Mouse (Mus musculus) lung, postnatal 0 days (tissue): ENCODE data around the gene Prr22. TPM values are rescaled to one million over a fixed set of nuclear protein-coding genes. Genes with fewer than 3 reads are reported as not detected.

ENCODE experiments used
- ATAC-seq: fragments of 200-750 bp; cut with Nextera tagmentation; 2 replicates; pipeline ENCODE4 v1.8.0; 2017; ENCODE audit warnings: moderate library complexity
- DNase-seq: peaks from one replicate; pipeline ENCODE4 v3.0.0-alpha.2; 2016; ENCODE audit warnings: low spot score
- H3K27ac ChIP-seq: fragments of 300-500 bp; sonication (generic); 2 replicates; pipeline ENCODE4 v1.5.1; 2014; ENCODE audit warnings: antibody characterized with exemption, mild to moderate bottlenecking, low read length, mixed read lengths
- H3K27me3 ChIP-seq: fragments of 300-500 bp; sonication (generic); replicated peaks from 2 replicates; pipeline ENCODE4 v1.6.1; 2014; ENCODE audit warnings: low read length, mixed read lengths; ENCODE audit not compliant: insufficient read depth
- H3K36me3 ChIP-seq: fragments of 300-500 bp; sonication (generic); 2 replicates; pipeline ENCODE4 v1.6.1; 2014; ENCODE audit warnings: low read length, mixed read lengths; ENCODE audit not compliant: insufficient read depth
- H3K4me1 ChIP-seq: fragments of 300-500 bp; sonication (generic); 2 replicates; pipeline ENCODE4 v1.6.1; 2014; ENCODE audit warnings: antibody characterized with exemption, low read depth, low read length, mixed read lengths; ENCODE audit not compliant: insufficient read depth
- H3K4me2 ChIP-seq: fragments of 300-500 bp; sonication (generic); replicated peaks from 2 replicates; pipeline ENCODE4 v1.6.1; 2014; ENCODE audit warnings: low read depth, mild to moderate bottlenecking, low read length, moderate library complexity, mixed read lengths
- H3K4me3 ChIP-seq: fragments of 300-500 bp; sonication (generic); 2 replicates; pipeline ENCODE4 v1.5.1; 2014; ENCODE audit warnings: low read depth, low read length
- H3K9ac ChIP-seq: fragments of 300-500 bp; sonication (generic); replicated peaks from 2 replicates; pipeline ENCODE4 v1.6.1; 2014; ENCODE audit warnings: low read depth, mild to moderate bottlenecking
- H3K9me3 ChIP-seq: fragments of 300-500 bp; sonication (generic); 2 replicates; pipeline ENCODE4 v1.6.1; 2016; ENCODE audit warnings: low read length, mixed read lengths
- CTCF ChIP-seq: IDR thresholded peaks from 2 replicates; pipeline ENCODE4 v1.5.1; 2016; ENCODE audit warnings: antibody characterized with exemption, mild to moderate bottlenecking
- EP300 ChIP-seq: IDR thresholded peaks from 2 replicates; pipeline ENCODE4 v1.6.1; 2016; ENCODE audit warnings: antibody characterized with exemption, mild to moderate bottlenecking, control low read depth
- WGBS: fragments of 180-500 bp; shearing (Covaris S2); extraction: QIAGEN DNeasy Blood & Tissue Kit; methylation state at CpG from one replicate; pipeline ENCODE4 v1.1.7; 2014; 5-methylcytosine and 5-hydroxymethylcytosine counted together
- polyA plus RNA-seq: library from polyadenylated mRNA; unstranded; fragments of >200 nt; fragmentation: Nextera tagmentation; extraction: Ambion mirVana; gene quantifications from 2 replicates; pipeline ENCODE4 v1.2.1, GENCODE M21; 2015

Gene Prr22
- 0.23 and 0.33 TPM in 2 replicates for polyA plus RNA-seq

DNA sequence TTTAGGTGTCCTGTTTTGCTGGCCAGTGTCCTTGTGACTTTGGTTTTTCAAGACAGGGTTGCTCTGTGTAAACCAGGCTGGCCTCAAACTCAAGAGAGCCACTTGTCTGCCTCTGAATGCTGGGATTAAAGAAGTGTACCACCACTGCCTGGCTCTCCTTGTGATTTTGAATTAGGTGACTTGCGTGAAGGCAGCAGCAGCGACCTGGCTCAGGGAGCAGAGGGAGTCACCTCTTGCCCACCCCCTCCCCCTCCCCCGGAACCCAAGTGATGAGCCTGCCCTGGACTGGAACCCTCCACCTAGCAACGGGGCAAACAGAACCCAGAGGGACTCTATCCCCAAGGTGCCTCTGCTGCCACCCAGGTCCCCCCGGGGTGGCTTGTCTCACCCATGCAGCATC, at the start of gene Prr22:
TSS of gene Prr22 (plus strand) at position 301 of the 400 bp plus-strand sequence.
- Histone ChIP-seq H3K4me3 (no peak within 1 kb of the TSS), H3K27ac (no peak within 1 kb of the TSS), H3K9me3 (no peaks in the 10 kb centered on the region), H3K27me3 (no peaks in the 10 kb centered on the region), H3K4me2 (no peak within 1 kb of the TSS), H3K36me3 (no peaks in the 10 kb centered on the region; the same call in 1 of the 2 replicates), H3K9ac (no peak within 1 kb of the TSS), H3K4me1 (no peaks in the 10 kb centered on the region; the same call in 1 of the 2 replicates)
- ATAC-seq (no peak), DNase-seq (no peak)
- 81% methylated on average over 5 of the region's 5 CpGs for WGBS
- TF ChIP-seq CTCF (no peak), EP300 (no peak)

DNA sequence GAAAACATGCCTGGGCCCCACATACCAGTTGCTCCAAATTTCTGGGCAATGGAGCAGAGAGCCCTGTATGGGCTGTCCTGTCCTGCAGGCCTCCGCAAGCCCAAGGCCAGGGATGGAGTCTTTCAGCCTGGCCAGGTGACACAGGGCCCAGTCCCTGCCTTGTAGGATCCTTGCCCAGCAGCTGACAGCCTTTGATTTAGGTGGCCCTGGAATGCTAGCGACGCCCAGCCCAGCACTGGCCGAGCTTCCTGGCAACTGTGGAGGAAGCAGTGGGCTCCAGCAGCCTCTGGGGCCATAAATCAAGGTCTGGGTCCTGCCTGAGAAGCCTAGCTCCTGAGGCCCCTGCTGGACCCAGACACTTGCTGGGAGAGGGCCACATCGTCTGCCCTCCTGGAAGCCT, 47.6 kb upstream of the Prr22 start:
- Histone ChIP-seq H3K27me3 (no peaks in the 10 kb centered on the region), H3K36me3 (peaks cover 6% of the 10 kb centered on the region; the same call in 1 of the 2 replicates), H3K27ac (no peak overlapping the region), H3K9me3 (no peaks in the 10 kb centered on the region), H3K9ac (no peak overlapping the region), H3K4me3 (no peak overlapping the region), H3K4me2 (no peak overlapping the region), H3K4me1 (peaks cover 3% of the 10 kb centered on the region; the same call in 1 of the 2 replicates)
- TF ChIP-seq EP300, result no peak
- no peak for TF ChIP-seq CTCF
- no peak for DNase-seq
- WGBS, result 65% methylated on average over 5 of the region's 5 CpGs
- no peak for ATAC-seq

DNA sequence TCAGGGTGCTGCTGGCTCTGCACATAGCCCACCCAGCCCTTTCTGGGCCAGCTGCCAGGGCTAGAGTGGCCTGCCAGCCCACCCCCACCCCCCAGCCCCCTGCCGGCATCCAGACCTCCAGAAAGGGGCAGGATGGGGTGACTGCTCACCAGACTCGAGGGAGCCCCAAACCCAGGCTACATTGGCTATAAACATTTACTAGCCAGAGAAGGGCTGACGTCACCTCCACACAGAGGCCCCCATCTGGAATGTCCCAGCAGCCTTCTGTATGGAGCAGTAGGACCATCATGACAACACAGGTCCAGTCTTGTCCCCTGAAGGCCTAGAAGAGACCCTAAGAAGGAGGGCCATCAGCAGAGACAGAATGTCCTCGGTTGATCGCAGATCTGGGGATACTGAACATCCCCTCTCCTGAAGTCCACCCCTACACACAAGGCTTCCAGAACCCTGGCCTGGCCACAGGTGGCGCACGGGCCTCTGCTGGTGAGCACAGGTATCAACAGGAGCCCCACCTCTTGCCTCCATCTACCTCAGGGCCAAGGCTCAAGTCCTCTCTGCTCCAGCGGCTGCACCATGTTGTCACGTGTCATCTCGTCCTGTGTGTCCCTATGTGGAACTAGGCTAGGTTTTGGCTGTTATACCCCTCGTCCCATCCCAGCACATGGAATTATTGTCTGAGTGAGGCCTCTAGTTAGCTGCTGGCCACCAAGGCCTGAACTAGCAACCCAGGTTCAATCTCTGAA, 46.5 kb upstream of the Prr22 start:
- H3K9me3 ChIP-seq, result no peaks in the 10 kb centered on the region
- TF ChIP-seq CTCF, result no peak
- no peak for TF ChIP-seq EP300
- no peaks in the 10 kb centered on the region for H3K27me3 ChIP-seq
- H3K9ac ChIP-seq, result no peak overlapping the region
- H3K4me3 ChIP-seq, result no peak overlapping the region
- no peak overlapping the region for H3K27ac ChIP-seq
- ATAC-seq, result no peak
- no peak for DNase-seq
- peaks cover under 1% of the 10 kb centered on the region; the same call in 1 of the 2 replicates for H3K4me1 ChIP-seq
- H3K4me2 ChIP-seq, result no peak overlapping the region
- H3K36me3 ChIP-seq, result peaks cover 6% of the 10 kb centered on the region; the same call in 1 of the 2 replicates
- 76% methylated on average over 11 of the region's 11 CpGs for WGBS

DNA sequence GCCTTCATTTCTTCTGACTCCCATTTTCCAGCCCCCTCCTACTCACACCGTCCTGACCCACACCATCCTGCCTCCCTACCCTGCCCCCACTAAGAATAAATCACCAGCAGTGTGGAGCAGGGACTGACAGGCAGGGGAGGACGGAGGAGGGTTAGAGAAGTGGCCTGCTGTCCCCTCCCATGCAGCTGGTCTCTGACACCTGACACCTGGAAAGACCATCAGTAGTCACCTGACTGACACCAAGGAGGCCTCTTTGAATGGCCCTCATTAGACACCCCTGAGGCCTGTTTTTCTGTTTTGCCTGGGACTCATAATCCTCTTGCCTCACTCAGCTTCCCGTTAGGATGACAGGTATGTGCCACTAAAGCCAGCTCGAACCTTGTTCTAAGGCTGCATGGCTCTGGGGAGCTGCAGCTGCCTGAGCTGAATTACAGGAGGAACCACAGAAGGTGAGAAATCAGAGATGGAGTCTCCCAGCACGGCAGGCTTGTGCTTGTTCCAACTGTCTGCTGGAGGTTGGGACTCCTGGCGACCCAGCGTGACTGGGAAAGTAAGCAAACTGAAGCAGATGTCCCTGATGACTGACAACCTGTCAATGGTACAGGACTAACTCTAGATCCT, 42.9 kb upstream of the Prr22 start:
- ATAC-seq, result no peak
- Histone ChIP-seq H3K4me2 (no peak overlapping the region), H3K36me3 (peaks cover 6% of the 10 kb centered on the region; the same call in 1 of the 2 replicates), H3K4me3 (no peak overlapping the region), H3K9ac (no peak overlapping the region), H3K27ac (no peak overlapping the region), H3K27me3 (no peaks in the 10 kb centered on the region), H3K4me1 (no peaks in the 10 kb centered on the region), H3K9me3 (no peaks in the 10 kb centered on the region)
- DNase-seq, result no peak
- TF ChIP-seq CTCF (no peak), EP300 (no peak)
- 21% methylated on average over 7 of the region's 7 CpGs for WGBS

DNA sequence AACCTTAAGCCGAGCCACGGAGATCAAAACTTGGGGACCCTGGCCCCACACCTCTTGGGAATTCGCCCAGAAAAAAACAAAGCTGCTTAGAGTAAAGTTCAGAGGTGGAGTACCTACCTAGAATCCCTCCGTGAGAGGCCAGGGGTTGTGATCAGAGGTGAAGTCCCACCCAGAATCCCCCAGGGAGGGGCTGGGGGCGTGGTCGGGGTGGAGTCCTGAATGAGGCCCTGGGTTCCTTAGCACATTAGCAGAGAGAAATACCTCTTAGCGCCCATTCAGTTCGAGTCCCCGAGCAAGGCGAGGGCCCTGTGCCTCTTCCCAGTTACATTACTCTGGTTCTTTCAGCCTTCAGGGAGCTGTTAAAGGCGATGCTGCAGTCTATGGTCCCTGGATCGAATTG, 42.4 kb upstream of the Prr22 start:
- Histone ChIP-seq H3K9ac (no peak overlapping the region), H3K4me2 (no peak overlapping the region), H3K27me3 (no peaks in the 10 kb centered on the region), H3K9me3 (no peaks in the 10 kb centered on the region), H3K4me1 (no peaks in the 10 kb centered on the region), H3K36me3 (peaks cover 3% of the 10 kb centered on the region; the same call in 1 of the 2 replicates), H3K27ac (no peak overlapping the region), H3K4me3 (no peak overlapping the region)
- DNase-seq (no peak), ATAC-seq (no peak)
- TF ChIP-seq CTCF (no peak), EP300 (no peak)
- WGBS, result 13% methylated on average over 12 of the region's 12 CpGs

DNA sequence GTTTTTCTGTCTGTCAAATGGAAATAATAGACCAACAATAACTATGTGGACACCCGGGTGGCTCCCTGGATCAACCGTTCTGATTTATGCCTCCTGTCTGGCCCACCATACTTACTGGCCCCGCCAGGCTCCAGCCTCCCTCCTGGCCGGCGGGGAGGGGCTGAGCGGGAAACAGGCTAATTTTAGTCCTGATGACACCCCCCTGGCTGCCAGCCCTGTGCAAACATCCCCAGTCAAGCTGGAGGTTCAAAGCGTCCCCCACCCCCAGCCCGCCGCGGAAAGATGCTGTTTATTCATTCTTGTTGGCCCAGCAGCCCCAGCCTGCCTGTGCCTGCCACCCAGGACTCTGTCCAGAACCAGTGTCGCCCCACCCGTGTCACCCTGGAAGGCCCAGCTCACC, 41.9 kb upstream of the Prr22 start:
- H3K36me3 ChIP-seq, result no peaks in the 10 kb centered on the region; the same call in 1 of the 2 replicates
- no peak overlapping the region for H3K9ac ChIP-seq
- H3K4me2 ChIP-seq, result no peak overlapping the region
- TF ChIP-seq EP300 (no peak), CTCF (no peak)
- 6% methylated on average over 12 of the region's 12 CpGs for WGBS
- ATAC-seq (peak; percentile 76), DNase-seq (peak; percentile 52)
- no peak overlapping the region for H3K27ac ChIP-seq
- H3K4me1 ChIP-seq, result no peaks in the 10 kb centered on the region
- no peaks in the 10 kb centered on the region for H3K9me3 ChIP-seq
- H3K27me3 ChIP-seq, result no peaks in the 10 kb centered on the region
- H3K4me3 ChIP-seq, result no peak overlapping the region
